Mouse (Mus musculus) right cerebral cortex, postnatal 25 days (tissue): ENCODE measurements around the gene Myrfl.

Experiments
- DNase-seq: peaks from one replicate; pipeline ENCODE4 v3.0.0; 2022

Myrfl gene

DNA sequence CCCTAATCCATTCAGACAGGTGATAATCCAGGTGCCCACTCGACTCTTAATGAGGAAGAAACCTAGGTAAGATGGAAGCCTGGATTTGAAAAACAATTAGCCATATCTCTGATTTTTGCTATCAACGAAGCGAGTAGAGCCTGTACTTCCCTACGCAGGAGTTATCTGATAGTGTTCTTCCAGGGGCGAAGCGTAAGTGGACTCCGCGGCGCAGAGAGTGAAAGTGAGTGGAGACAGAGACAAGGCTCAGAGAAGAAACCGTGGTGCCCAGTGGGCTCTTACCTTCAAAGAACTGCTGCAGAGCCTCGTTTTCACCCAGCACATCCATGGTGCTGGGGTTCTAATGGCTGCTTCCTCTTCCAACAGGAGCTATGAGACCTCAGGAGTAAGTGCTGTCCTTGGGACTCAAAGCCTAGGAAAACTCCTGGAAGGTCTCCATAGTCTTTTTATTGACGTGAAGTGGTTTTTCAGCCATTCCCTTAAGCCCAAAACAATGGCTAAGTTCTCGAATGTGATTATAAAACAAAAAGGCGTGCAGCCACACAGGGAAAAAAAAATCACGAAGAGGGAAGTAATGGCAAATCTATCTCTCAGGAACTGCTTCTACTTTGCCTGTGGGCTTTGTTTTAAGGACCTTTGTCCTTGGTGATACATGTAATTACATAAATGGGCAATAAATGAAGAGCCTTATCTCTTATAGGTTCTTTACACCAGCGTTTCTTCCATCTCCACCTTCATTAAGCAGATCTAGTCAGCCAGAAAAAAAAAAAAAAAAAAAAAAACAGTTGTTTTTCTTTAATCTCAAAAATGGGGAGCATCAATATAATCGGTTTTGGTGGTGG lies at the start of gene Myrfl:
TSS of gene Myrfl (minus strand) at position 584 of the 842 bp plus-strand sequence.
- DNase-seq: no peak

- no peak for DNase-seq
These were observed 48.2 kb upstream of the Myrfl start for GRCm38 (mm10) chr10:116944940-116945339.

GRCm38 (mm10) chr10:116944144-116944543 lies 47.4 kb upstream of the Myrfl start:
- DNase-seq: no peak

DNA sequence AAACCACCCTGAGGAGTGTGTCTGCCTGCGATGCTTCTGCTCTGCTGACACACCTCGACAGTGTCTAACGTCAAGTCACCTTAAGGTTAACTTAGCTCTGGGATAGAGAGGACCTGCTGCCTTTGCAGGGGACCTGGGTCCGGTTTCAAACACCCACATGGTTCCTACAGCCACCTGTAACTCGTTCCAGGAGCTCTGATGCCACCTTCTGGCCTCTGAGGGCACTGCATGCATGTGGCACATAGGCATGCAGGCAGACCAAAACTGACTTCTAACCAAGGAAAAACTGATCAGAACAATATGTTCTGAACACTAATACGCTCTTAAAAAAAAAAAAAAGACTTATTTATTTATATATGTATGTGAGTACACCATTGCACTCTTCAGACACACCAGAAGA lies 46.3 kb upstream of the Myrfl start:
- no peak for DNase-seq

- DNase-seq: no peak
These were observed 38.3 kb upstream of the Myrfl start for GRCm38 (mm10) chr10:116935028-116935427.

- no peak for DNase-seq
These were observed 37.1 kb upstream of the Myrfl start for GRCm38 (mm10) chr10:116933794-116934193.

DNA sequence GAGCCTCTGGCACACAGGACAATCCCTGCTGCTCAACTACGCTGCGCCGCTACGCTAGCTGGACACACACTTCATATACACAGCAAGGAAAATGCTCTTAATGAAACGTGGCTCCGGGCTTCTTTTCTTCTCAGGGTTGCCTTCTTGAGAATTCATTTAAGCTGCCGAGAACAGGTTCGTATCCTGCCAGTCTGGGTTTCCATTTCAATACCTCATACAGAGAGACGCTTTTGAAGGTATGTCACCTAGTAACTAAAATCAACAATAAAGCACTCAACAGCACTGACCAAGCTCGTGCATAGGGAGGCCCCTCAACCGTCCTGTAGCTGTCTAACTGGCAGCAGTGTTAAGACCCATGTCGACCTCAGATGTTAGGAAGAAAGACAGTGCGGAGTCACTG lies 35.7 kb upstream of the Myrfl start:
- DNase-seq: no peak

GRCm38 (mm10) chr10:116931497-116932179 lies 34.9 kb upstream of the Myrfl start:
- DNase-seq: no peak

GRCm38 (mm10) chr10:116930936-116931335 lies 34.2 kb upstream of the Myrfl start:
- no peak for DNase-seq

- DNase-seq: no peak
These were observed 33.8 kb upstream of the Myrfl start for GRCm38 (mm10) chr10:116930506-116930905.

DNA sequence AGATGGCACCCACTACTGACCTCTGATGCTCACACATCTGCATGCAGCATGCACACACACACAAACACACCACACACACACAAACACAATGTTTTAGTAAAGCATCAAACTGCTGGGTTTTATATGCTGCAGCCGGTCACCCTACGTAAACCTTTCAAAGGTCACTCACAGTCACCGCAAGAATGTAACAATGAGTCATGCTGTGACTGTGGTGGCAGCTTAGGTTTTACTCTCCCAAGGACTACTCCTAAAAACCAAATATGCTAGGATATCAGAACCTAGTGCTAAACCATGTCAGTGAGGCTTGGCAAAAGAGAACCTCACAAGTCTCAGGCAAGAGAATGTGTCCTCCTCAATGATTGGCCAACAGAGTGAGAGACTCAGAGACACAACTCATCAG lies 32.1 kb upstream of the Myrfl start:
- no peak for DNase-seq

GRCm38 (mm10) chr10:116926428-116927113 lies 29.9 kb upstream of the Myrfl start:
- DNase-seq: no peak

DNA sequence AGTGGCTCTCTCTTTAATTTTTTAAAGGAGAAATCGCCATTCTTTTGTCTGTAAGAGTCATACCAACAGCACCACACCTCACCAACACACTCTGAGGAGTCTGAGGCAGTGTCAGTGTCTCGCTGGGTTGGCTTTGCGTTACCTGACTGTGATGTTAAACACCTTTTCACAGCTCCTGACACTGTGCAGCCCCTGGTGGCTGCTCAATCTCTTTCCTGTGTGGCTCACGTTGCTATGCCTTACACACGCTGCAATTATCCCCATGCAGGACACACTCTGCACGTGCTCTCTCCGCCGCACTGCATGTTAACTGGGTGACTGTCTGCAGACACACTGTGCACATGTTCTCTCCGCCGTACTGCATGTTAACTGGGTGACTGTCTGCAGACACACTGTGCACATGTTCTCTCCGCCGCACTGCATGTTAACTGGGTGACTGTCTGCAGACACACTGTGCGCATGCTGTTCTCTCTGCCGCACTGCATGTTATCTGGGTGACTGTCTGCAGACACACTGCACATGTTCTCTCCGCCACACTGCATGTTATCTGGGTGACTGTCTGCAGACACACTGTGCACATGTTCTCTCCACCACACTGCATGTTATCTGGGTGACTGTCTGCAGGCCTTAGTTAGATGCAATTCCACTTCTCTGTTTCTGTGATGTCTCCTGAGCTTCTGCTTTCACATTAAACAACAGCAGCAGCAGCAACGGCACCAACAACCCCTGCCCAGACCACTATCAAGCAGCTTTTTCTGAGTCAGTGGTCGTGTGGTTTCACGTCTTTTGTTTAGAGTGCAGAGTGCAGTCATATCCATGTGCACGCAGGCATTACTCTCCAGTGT lies 27.2 kb upstream of the Myrfl start:
- DNase-seq: no peak

- no peak for DNase-seq
These were observed 25.4 kb upstream of the Myrfl start for GRCm38 (mm10) chr10:116922161-116922560.

- no peak for DNase-seq
These were observed 24.7 kb upstream of the Myrfl start for GRCm38 (mm10) chr10:116921416-116921815.

DNA sequence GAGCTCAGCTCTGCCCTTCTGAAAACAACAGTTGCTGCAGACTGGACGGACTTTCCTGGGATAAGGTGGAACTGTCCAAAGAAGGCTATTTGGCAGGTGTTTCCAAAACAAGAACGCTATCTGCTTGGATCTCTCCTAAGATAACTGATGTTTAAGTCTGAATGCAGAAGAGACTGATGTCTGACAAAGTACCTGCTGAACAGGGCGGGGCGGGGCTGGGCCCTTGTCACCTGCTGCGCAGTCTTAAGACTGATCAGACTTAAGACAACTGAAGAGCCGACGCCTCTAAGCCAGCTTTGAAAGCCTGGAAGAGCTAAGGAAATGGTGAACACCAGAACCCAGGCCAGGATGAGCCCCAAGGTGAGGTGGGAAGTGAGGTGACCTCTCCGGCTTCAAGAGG lies 23.9 kb upstream of the Myrfl start:
- no peak for DNase-seq

DNA sequence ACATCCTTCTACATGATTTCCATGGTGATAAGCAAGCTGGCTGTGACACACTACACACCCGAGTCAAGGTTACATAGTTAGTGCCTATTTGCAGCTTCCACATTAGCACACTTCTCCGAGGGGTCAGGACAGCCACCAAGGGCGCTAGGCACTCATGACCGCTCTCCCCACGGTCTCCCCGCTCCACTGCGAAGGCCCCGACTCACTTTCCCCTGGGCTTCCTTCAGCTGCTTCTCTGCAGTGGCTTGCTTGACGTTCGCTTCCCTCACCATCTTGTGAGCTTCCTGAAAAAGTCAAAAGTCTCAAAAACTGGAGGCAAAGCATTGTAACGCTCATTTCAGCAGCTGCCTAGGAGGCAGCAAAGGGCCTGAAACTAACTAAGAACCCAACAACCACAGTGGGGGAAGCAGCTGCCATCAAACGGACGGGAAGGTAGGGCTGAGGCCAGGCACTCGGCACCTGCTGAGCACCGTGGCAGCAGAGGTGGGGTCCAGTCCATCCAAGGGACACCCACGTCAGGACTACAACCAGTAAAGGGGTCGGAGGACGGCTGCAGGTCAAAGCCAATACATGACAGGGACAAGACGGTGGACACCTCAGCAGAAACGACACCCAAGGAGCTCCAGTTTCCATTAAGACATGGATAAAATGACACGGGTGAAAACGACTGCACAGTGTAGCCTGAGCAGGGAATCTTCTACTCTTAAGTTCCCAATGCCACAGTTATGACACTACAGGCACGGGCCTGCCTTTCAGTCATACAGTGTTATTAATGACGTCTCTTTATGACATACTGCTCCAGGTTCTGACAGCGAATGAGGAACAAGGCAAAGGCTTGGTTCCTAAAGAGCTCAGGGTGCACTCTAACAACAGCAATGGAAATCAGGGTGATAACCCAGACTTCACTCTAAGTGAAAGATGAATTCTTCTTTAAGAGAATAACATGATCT lies 22.9 kb upstream of the Myrfl start:
- DNase-seq: no peak

DNA sequence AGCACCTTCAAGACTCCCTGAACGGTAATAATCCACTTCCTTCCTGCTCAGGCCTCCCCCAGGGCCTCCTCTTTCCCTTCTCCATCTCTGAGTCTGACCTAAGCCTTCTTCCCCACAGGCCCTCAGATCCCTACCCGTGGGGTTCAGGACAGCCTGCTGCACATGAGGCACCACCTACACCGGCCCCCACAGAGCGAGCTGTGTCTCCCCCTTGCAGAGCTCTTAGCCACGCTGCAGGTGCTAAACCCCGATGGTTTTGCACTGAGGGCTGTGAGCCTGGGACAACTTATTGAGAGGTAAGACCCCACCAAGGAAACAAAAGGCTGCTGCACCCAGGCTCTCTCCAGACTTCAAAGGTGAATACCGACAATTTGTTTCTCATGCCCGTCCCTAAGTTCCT lies 19.9 kb upstream of the Myrfl start:
- DNase-seq: no peak

DNA sequence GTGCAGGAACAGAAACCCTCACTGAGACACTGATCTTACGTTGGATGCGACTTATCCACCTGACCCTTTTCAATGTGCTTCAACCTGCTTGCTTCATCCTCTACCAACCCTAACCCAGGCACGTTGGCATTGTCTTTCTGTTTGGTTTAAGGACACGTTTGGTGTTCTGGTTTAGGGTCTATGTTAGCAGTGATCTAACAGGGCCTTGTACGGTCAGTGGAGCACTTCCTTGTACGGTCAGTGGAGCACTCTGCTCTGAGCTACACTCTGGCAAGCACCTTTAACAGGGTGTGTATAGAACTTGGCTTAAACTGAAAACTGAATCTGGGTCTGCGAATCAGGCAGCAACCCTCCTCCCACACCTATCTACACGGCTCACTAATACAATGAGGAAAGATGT lies 18.6 kb upstream of the Myrfl start:
- no peak for DNase-seq

- DNase-seq: no peak
These were observed 17.9 kb upstream of the Myrfl start for GRCm38 (mm10) chr10:116914586-116914985.

GRCm38 (mm10) chr10:116913647-116914273 lies 17.0 kb upstream of the Myrfl start:
- no peak for DNase-seq
